Mouse (Mus musculus) Patski (cell line): ENCODE measurements around the gene Gpc6. TPM values are rescaled to one million over a fixed set of nuclear protein-coding genes. Genes with fewer than 3 reads are reported as not detected.
A peak's percentile ranks its signal among the peaks of the same experiment; 100 is the strongest.

ENCODE experiments used
- ATAC-seq: fragments of 100-300 bp; one replicate; pipeline ENCODE4 v1.8.0; 2021
- CTCF ChIA-PET: fragments of 350-600 bp; sonication (Branson Sonifier 250); formaldehyde crosslinking; loops from one replicate; lab custom pipeline; 2022; ENCODE audit warnings: inconsistent platforms; lab: Charles Lee
- POLR2A ChIA-PET: fragments of 350-600 bp; sonication (Branson Sonifier 250); formaldehyde crosslinking; loops from one replicate; lab custom pipeline; 2022; ENCODE audit warnings: antibody characterized with exemption, inconsistent platforms; lab: Charles Lee
- DNase-seq: peaks from one replicate; pipeline ENCODE4 v3.0.0-alpha.2; 2011; ENCODE audit warnings: low read depth, low spot score
- H3K27me3 ChIP-seq: fragments of 371-371 bp; one replicate; pipeline ENCODE4 v1.5.1; 2021
- CTCF ChIP-seq: fragments of 100-300 bp; IDR thresholded peaks from one replicate; pipeline ENCODE4 v1.5.1; 2021
- in situ Hi-C: fragments of 300-500 bp; cut with MboI; formaldehyde crosslinking; loops from 3 replicates; pipeline ENCODE4 v1.11.1; 2018; ENCODE audit warnings: low pct_unique_long_range_greater_than_20kb, mixed read lengths
- polyA plus RNA-seq: library from polyadenylated mRNA; unstranded; gene quantifications from one replicate; pipeline ENCODE4 v1.2.3, GENCODE M21; 2021

Gpc6 gene
- polyA plus RNA-seq, 1 experiment from 2014 or later: 56.6 TPM

GRCm38 (mm10) chr14:117131324-117131723 is 206.2 kb downstream of the Gpc6 start:
- TF ChIP-seq CTCF: peak; percentile 49
- peak; percentile 44 for ATAC-seq
- no peaks in the 10 kb centered on the region for H3K27me3 ChIP-seq
- DNase-seq: no peak
- ChIA-PET POLR2A (no interaction called here), CTCF (no interaction called here)
- in situ Hi-C loops: no loop called here

GRCm38 (mm10) chr14:117141077-117141848 is 216.1 kb downstream of the Gpc6 start:
- CTCF ChIA-PET: interaction anchor here (0.7 to 0.9 kb wide), 3 partner anchors 19 to 25 kb away, joined by 3 read pairs; no protein-coding TSS in a partner anchor
- no peaks in the 10 kb centered on the region for H3K27me3 ChIP-seq
- no peak for ATAC-seq
- no peak for TF ChIP-seq CTCF
- POLR2A ChIA-PET: no interaction called here
- in situ Hi-C loops: no loop called here
- no peak for DNase-seq

GRCm38 (mm10) chr14:117146089-117146488 is 221.0 kb downstream of the Gpc6 start:
- DNase-seq (no peak), ATAC-seq (no peak)
- no peak for TF ChIP-seq CTCF
- POLR2A ChIA-PET: interaction anchor here (0.7 kb wide), 1 partner anchor 26 kb away, joined by 3 read pairs; no protein-coding TSS in a partner anchor
- in situ Hi-C loops: no loop called here
- no peaks in the 10 kb centered on the region for H3K27me3 ChIP-seq
- CTCF ChIA-PET: no interaction called here

- TF ChIP-seq CTCF: no peak
- ChIA-PET POLR2A (no interaction called here), CTCF (no interaction called here)
- H3K27me3 ChIP-seq: no peaks in the 10 kb centered on the region
- ATAC-seq (no peak), DNase-seq (no peak)
- in situ Hi-C loops: no loop called here
Observed at GRCm38 (mm10) chr14:117146665-117147064, 221.6 kb downstream of the Gpc6 start.

- H3K27me3 ChIP-seq: no peaks in the 10 kb centered on the region
- TF ChIP-seq CTCF: no peak
- no peak for DNase-seq
- no peak for ATAC-seq
- in situ Hi-C loops: no loop called here
- ChIA-PET POLR2A (no interaction called here), CTCF (no interaction called here)
Observed at GRCm38 (mm10) chr14:117151621-117152020, 226.5 kb downstream of the Gpc6 start.

- in situ Hi-C loops: no loop called here
- ChIA-PET POLR2A (no interaction called here), CTCF (no interaction called here)
- DNase-seq: no peak
- no peak for TF ChIP-seq CTCF
- no peaks in the 10 kb centered on the region for H3K27me3 ChIP-seq
- no peak for ATAC-seq
Observed at GRCm38 (mm10) chr14:117155884-117156465, 230.9 kb downstream of the Gpc6 start.

- no peak for DNase-seq
- ATAC-seq: no peak
- TF ChIP-seq CTCF: no peak
- H3K27me3 ChIP-seq: no peaks in the 10 kb centered on the region
- in situ Hi-C loops: no loop called here
- ChIA-PET CTCF (no interaction called here), POLR2A (interaction anchor here (0.6 to 0.7 kb wide), 2 partner anchors 289 to 723 kb away, joined by 4 read pairs; no protein-coding TSS in a partner anchor)
Observed at GRCm38 (mm10) chr14:117157426-117157825, 232.3 kb downstream of the Gpc6 start.

- POLR2A ChIA-PET: no interaction called here
- in situ Hi-C loops: no loop called here
- DNase-seq: no peak
- TF ChIP-seq CTCF: no peak
- ATAC-seq: no peak
- CTCF ChIA-PET: interaction anchor here (1.0 kb wide), 2 partner anchors 24 to 27 kb away, joined by 3 read pairs; no protein-coding TSS in a partner anchor
- H3K27me3 ChIP-seq: no peaks in the 10 kb centered on the region
Observed at GRCm38 (mm10) chr14:117166350-117166749, 241.2 kb downstream of the Gpc6 start.

- H3K27me3 ChIP-seq: no peaks in the 10 kb centered on the region
- in situ Hi-C loops: no loop called here
- ATAC-seq (no peak), DNase-seq (no peak)
- CTCF ChIA-PET: interaction anchor here (1.3 to 1.4 kb wide), 2 partner anchors 27 to 39 kb away, joined by 3 read pairs; no protein-coding TSS in a partner anchor
- POLR2A ChIA-PET: interaction anchor here (0.6 kb wide), 1 partner anchor 202 kb away, joined by 3 read pairs; no protein-coding TSS in a partner anchor
- TF ChIP-seq CTCF: no peak
Observed at GRCm38 (mm10) chr14:117193364-117193763, 268.2 kb downstream of the Gpc6 start.

GRCm38 (mm10) chr14:117202012-117202411 is 276.9 kb downstream of the Gpc6 start:
- no peaks in the 10 kb centered on the region for H3K27me3 ChIP-seq
- ATAC-seq: no peak
- no peak for TF ChIP-seq CTCF
- POLR2A ChIA-PET: no interaction called here
- CTCF ChIA-PET: interaction anchor here (0.9 kb wide), 1 partner anchor 13 kb away, joined by 4 read pairs; no protein-coding TSS in a partner anchor
- in situ Hi-C loops: no loop called here
- DNase-seq: no peak

GRCm38 (mm10) chr14:117203960-117204359 is 278.8 kb downstream of the Gpc6 start:
- ChIA-PET POLR2A (no interaction called here), CTCF (no interaction called here)
- no peak for TF ChIP-seq CTCF

More at GRCm38 (mm10) chr14:117203960-117204359, 278.8 kb downstream of the Gpc6 start:
- in situ Hi-C loops: no loop called here
- DNase-seq (no peak), ATAC-seq (no peak)
- no peaks in the 10 kb centered on the region for H3K27me3 ChIP-seq
